Mouse (Mus musculus): Measurements from ENCODE around the gene Cnr1. TPM values are rescaled to one million over a fixed set of nuclear protein-coding genes. Genes with fewer than 3 reads are reported as not detected.

Cnr1 gene
- 47.8 TPM for polyA plus RNA-seq (2014; fragmentation: Illumina TruSeq; extraction: RNeasy Lipid Tissue Mini Kit (QIAGEN cat#74804); ENCODE audit: low read depth, low replicate concordance)

DNA sequence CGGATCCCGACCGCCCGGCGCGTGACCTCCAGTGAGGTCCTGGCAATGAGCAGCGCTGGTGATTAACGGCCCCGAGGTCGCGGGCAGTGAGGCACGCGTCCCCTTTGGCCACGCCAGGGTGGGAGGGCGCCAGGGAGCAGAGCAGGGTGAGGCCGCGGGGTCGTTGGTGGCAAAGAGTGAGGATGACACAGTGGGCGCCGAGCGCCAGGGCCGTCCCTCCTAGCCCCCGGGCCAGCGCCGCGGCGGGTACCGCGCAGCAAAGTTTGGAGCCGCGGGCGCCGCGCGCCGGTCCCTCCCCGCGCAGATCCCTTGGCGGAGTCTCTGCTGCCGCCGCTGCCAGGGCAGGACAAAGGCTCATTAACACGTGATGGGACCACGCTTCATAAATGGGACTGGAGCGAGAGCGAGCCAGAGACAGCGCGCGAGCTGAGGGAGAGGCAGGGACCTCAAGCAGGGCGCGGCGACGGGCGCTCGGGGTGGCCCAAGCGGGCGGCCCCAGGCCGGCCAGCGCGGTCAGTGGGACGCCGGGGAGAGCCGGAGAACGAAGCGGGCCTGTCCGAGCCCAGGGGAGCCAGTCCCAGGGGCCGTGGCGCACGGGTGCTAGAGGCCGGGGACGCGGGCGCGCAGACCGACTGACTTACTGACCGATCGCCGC is at the start of gene Cnr1:
Gene Cnr1, plus strand, starts transcription at position 360 of the 655 bp plus-strand sequence.

Other genes with a start within 250 kb of the Cnr1 start
- gene Spaca1, start 125.6 kb downstream of the Cnr1 start, polyA plus RNA-seq (2014; fragmentation: Illumina TruSeq; extraction: RNeasy Lipid Tissue Mini Kit (QIAGEN cat#74804); ENCODE audit: low read depth, low replicate concordance), result 3.1 TPM